Mouse (Mus musculus): Measurements from ENCODE around the gene Galnt10.

DNA sequence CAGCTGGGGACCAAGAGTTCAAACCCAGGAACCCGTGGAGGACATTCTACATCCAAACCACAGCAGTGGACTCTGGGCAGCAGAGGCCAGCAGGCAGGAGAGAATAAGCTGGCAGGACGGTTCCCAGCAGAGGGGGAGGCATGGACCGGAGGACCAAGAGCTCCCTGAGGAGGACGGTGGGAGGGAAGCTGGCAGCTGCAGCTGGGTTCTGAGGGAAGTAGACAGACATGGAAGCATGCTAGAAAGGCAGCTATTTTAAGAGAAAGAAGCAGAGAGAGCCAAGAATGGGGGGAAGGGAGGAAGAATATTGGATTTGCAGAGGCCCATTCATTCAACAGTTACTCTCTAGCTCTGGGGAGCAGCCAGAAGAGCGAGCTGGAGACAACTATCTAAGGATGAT is 47.1 kb upstream of the Galnt10 start:
- TF ChIP-seq CTCF (IDR thresholded peaks at IDR 0.05) (no peak), EP300 (IDR thresholded peaks at IDR 0.05) (no peak)

Data from lung, postnatal 0 days (tissue).